Mouse (Mus musculus) CD8-positive naive resting alpha-beta T cell, adult 2 months (primary cell): ENCODE results near the gene Mto1.
"Not testable (repeated sequence)": the region's sequence is repeated elsewhere in the genome, so short reads cannot be mapped to it uniquely, and the experiment has no call there.

Experiments used
- DNase-seq, 2 experiments: peaks; one replicate each; pipeline ENCODE4 v3.0.0; 2022; ENCODE audit warnings: low read depth in 2 of 2, low spot score in 2 of 2

The Mto1 gene

GRCm38 (mm10) chr9:78504679-78505078 is 56.7 kb downstream of the Mto1 start:
- DNase-seq, result no peak

GRCm38 (mm10) chr9:78505223-78505622 is 57.2 kb downstream of the Mto1 start:
- DNase-seq, result no peak

- DNase-seq, result no peak
These were observed 58.2 kb downstream of the Mto1 start for GRCm38 (mm10) chr9:78506002-78506721.

- DNase-seq, result no peak
These were observed 58.7 kb downstream of the Mto1 start for GRCm38 (mm10) chr9:78506722-78507077.

GRCm38 (mm10) chr9:78508106-78508786 is 60.2 kb downstream of the Mto1 start:
- no peak for DNase-seq

- DNase-seq, result no peak
These were observed 63.7 kb downstream of the Mto1 start for GRCm38 (mm10) chr9:78511705-78512104.

- DNase-seq, result no peak
These were observed 65.9 kb downstream of the Mto1 start for GRCm38 (mm10) chr9:78513776-78514500.

GRCm38 (mm10) chr9:78514681-78515080 is 66.7 kb downstream of the Mto1 start:
- no peak for DNase-seq

- DNase-seq, result no peak
These were observed 68.1 kb downstream of the Mto1 start for GRCm38 (mm10) chr9:78516125-78516524.

GRCm38 (mm10) chr9:78517237-78517636 is 69.2 kb downstream of the Mto1 start:
- DNase-seq, result not testable (repeated sequence)

GRCm38 (mm10) chr9:78520127-78520779 is 72.2 kb downstream of the Mto1 start:
- no peak for DNase-seq

- DNase-seq, result peak in 1 of 2 experiments; percentile 26
These were observed 73.0 kb downstream of the Mto1 start for GRCm38 (mm10) chr9:78520780-78521601.

- DNase-seq, result peak; percentile 32 to 65
These were observed 73.7 kb downstream of the Mto1 start for GRCm38 (mm10) chr9:78521689-78522088.
